Mouse (Mus musculus): ENCODE measurements at regions not wholly inside any gene's neighbourhood (a gene's known extent, or its start where the extent isn't known, plus 50 kb on each side); places are given as distances from the start of the nearest gene placed in this dataset.
"Not testable (repeated sequence)": the region's sequence is repeated elsewhere in the genome, so short reads cannot be mapped to it uniquely, and the experiment has no call there.

GRCm38 (mm10) chr10:57040201-57040600 is 446.0 kb upstream of the Hsf2 start:
- DNase-seq: no peak

GRCm38 (mm10) chr10:57046021-57046420 is 440.2 kb upstream of the Hsf2 start:
- no peak for DNase-seq

DNA sequence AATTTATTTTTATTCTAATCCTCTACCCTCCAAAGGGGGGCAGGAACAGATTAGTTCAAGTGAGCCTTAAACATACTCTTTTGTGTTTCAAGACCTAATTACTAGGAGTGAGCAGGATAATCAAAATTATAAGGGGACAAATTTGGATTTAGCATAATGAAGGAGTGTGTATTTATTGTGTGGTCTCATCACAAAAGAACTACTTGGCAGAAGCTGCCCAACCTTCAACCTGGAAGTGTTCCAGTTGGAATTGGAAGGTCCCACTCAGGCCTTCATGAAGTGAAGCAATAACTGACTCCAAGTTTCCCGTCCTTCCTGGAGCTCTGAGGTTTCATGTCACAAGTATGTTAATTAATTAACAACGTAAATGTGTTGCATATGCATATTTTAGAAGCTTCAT is 439.3 kb upstream of the Hsf2 start:
- no peak for DNase-seq

GRCm38 (mm10) chr10:57047719-57048118 is 438.5 kb upstream of the Hsf2 start:
- no peak for DNase-seq

- not testable (repeated sequence) for DNase-seq
Observed at GRCm38 (mm10) chr10:57053375-57053774, 432.8 kb upstream of the Hsf2 start.

- DNase-seq: no peak
Observed at GRCm38 (mm10) chr10:57090131-57090530, 396.1 kb upstream of the Hsf2 start.

DNA sequence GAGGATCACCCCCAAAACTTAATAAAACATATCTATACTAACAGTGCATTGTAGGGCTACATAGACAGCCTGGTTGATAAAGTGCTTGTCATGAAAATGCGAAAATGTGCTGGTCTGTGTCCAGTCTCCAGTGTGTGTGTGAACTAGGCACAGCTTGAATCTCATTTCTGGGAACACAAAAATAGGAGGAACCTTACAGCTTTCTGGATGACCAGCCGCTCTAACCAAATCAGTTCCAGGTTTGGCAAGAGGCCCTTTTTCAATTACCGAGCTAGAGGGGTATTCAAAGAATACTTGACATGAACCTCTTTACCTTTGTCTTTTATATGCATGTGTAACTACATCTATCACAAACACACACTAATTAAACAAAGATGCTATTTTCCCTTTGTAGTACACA is 390.3 kb upstream of the Hsf2 start:
- DNase-seq: no peak

DNA sequence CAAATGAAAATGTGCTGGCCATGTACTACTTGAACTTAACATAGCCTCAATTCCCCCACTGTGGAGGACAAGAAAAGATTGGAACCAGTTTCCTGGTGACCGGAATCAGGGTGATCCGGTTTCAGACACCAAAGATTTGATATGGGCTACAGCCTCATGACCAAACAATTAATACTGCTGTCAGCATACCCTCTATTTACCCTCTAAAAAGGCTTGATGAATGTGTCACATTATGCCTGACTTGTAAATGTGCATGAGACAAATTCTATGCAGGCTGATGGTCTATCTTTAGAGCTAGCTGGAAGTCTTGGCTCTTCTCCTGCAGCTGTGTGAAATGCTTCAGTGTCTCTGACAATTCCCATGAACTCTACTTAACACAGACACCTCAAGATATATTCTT is 372.8 kb upstream of the Hsf2 start:
- DNase-seq: no peak

DNA sequence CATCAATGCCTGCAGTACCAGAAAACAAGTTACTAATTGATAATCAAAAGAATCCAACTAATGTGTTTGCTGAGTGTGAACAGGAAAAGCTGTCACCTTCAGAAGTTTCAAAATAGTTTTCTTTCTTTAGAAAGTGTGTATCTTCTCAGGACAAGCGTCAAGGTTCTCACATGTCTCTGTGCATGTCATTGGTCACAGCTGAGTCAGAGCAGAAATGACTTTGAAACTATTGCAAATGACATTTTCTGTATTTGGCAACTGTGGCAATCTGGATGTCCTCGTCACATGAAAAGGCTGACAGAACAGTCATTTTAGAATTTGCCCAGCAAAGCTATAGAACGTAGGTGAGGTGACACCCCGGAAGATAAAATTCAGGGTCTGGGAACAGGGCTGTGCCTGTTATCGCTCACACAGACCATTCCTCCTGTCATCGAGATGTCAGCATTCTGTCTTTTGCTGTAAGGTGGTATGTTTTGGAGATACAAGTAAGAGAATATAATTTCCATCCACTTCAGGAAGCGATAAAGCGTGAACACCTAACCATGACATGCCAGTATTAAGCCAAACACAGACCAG is 371.4 kb upstream of the Hsf2 start:
- no peak for DNase-seq

GRCm38 (mm10) chr10:57121514-57121913 is 364.7 kb upstream of the Hsf2 start:
- no peak for DNase-seq

DNA sequence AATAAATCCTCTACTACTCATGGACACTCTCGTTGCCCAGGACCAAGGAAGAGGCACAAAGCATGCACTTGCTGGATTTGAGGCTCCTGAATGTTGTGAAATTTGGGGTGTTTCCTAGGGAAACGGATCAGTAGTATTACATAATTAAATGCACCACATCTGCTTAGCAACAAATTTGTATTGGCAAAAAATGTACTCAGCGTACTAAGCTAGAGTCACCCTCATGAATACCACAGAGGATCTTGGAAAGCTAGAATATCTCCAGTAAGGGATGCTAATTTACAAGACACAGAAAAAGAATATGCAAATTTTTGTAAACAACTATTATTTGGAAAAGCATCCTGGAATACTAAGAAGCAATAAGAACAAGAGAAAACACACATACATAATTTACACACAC is 359.0 kb upstream of the Hsf2 start:
- no peak for DNase-seq

- DNase-seq: no peak
Observed at GRCm38 (mm10) chr10:57156426-57156825, 329.8 kb upstream of the Hsf2 start.

- peak; percentile 33 for DNase-seq
Observed at GRCm38 (mm10) chr10:57156912-57157311, 329.3 kb upstream of the Hsf2 start.

- no peak for DNase-seq
Observed at GRCm38 (mm10) chr10:57160546-57160945, 325.6 kb upstream of the Hsf2 start.

DNA sequence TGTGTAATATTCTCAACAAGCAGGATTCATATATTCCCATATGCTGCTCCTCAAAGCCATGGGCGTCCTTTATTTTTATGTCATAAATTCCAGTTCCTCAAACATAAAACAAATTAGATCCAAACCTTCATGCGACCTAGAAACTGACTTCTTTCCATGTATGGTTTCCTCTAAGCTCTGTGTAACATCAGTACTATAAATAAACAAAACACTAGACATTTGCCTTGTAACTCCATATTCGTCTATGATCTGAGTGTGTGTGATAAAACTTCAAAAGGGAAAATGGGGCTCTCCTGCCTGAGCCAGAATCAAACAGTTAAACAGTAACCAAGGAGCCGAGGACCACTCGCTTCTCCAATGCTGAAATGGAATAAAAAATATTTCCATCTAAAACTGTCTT is 322.8 kb upstream of the Hsf2 start:
- DNase-seq: no peak

- DNase-seq: peak; percentile 43
Observed at GRCm38 (mm10) chr10:57183560-57183959, 302.6 kb upstream of the Hsf2 start.

- no peak for DNase-seq
Observed at GRCm38 (mm10) chr10:57210701-57211100, 275.5 kb upstream of the Hsf2 start.

GRCm38 (mm10) chr10:57231117-57231516 is 255.1 kb upstream of the Hsf2 start:
- no peak for DNase-seq

- no peak for DNase-seq
Observed at GRCm38 (mm10) chr10:57281220-57281619, 205.0 kb upstream of the Hsf2 start.

DNA sequence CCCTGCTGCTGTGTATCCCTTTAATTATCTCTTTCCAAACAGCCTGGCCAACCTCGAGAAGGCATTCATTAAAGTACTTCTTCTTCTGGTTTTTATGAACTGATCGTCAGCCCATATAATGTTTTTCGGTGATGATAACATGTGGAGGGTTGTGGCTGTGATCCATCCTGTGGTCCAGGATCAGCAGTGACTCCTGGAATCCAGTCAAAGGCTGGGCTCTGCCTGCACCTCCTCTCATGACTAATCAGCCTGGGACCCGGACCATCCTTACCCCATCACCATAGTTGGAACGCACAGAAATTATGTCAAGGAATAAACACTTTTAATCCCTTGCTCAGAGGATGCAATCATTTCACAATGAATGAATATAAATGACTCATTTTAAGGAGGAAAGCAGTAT is 203.3 kb upstream of the Hsf2 start:
- DNase-seq: no peak

DNA sequence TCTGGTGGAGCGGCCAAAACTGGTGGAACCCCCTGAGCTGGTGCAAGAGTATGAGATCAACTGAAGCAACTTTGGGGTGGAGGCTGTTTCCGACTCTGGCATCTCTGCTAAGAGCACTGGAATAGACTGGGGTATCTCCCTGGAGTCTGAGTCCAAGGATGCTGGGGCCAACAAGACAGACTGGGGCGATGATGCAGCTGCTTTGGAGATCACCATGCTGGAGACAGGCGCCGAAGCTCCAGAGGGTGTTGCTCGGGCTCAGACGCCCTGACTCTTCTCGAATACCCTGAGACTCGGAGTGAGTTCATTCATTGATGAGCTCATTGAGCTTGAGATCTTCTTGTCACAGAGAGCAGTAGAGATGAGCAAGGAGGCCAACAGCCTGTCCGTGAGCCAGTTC is 194.6 kb upstream of the Hsf2 start:
- no peak for DNase-seq

DNA sequence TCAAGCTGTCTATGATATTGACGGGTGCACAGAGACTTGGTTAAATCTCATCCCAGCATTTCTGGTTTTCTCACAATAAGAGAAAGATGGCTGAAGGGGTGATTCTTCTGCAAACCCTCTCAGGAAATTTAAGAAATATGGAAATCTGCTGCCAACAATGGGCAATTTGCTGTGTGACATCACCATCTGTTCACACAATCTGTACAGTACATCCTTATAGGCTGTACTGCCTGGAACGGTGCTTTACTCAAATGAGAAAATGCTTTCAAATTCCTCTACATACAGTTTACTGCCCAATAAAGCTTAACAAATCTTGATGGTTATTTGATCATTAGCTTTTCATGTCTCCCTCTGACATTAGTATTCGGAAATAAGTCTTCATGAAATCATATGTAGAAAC is 172.4 kb upstream of the Hsf2 start:
- DNase-seq: no peak

GRCm38 (mm10) chr10:57317067-57317466 is 169.1 kb upstream of the Hsf2 start:
- no peak for DNase-seq

DNA sequence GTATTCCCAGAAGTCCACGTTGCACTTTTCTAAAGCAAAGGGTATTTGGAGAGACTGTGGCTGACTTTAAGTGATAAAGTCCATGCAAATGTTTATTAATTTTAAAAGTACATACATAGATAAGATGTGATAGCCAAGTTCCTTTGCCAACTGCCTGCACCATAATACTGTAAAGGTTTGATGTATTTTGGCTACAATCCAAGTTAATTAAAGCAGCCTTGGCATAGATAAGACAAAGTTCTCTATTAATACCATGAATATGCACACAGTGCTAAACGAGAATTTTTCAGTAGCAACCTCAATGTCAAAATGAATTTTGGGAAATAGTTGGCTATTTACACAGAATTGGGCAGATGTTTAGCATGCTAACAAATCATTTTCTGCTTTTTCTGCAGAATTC is 167.0 kb upstream of the Hsf2 start:
- no peak for DNase-seq

All from gastrocnemius, postnatal 10 days (tissue).